Mouse (Mus musculus) ES-Bruce4 (cell line): ENCODE results near the gene Cep162. TPM values are rescaled to one million over a fixed set of nuclear protein-coding genes. Genes with fewer than 3 reads are reported as not detected.

Experiments used
- H3K27ac ChIP-seq: 2 replicates; pipeline ENCODE4 v1.5.1; 2012; ENCODE audit warnings: low read length, inconsistent platforms; ENCODE audit not compliant: insufficient read depth
- H3K27me3 ChIP-seq: 2 replicates; pipeline ENCODE4 v1.6.1; 2012; ENCODE audit warnings: mild to moderate bottlenecking, low read length, inconsistent platforms; ENCODE audit not compliant: control insufficient read depth, poor library complexity, insufficient read depth, severe bottlenecking
- H3K36me3 ChIP-seq: 2 replicates; pipeline ENCODE4 v1.6.1; 2012; ENCODE audit warnings: inconsistent platforms, mild to moderate bottlenecking, low read length, moderate library complexity; ENCODE audit not compliant: control insufficient read depth, poor library complexity, insufficient read depth, severe bottlenecking
- H3K4me1 ChIP-seq: one replicate; pipeline ENCODE4 v1.8.1; 2011; ENCODE audit warnings: low read length; ENCODE audit not compliant: control insufficient read depth, insufficient read depth
- H3K4me3 ChIP-seq: 2 replicates; pipeline ENCODE4 v1.5.1; 2011; ENCODE audit warnings: low read depth, mild to moderate bottlenecking, low read length
- H3K9ac ChIP-seq: 2 replicates; pipeline ENCODE4 v1.6.1; 2012; ENCODE audit warnings: low read depth, mild to moderate bottlenecking, inconsistent platforms; ENCODE audit not compliant: poor library complexity, severe bottlenecking
- H3K9me3 ChIP-seq: replicated peaks from 2 replicates; pipeline ENCODE4 v1.6.1; 2012; ENCODE audit warnings: mild to moderate bottlenecking, low read length, inconsistent platforms; ENCODE audit not compliant: control insufficient read depth, poor library complexity, insufficient read depth, severe bottlenecking
- CTCF ChIP-seq: IDR thresholded peaks from one replicate; pipeline ENCODE4 v1.8.1; 2011; ENCODE audit warnings: low read depth, low read length
- EP300 ChIP-seq: IDR thresholded peaks from 2 replicates; pipeline ENCODE4 v1.6.1; 2011; ENCODE audit warnings: low read depth, low read length; ENCODE audit not compliant: insufficient read depth
- POLR2A ChIP-seq: IDR thresholded peaks from one replicate; pipeline ENCODE4 v1.8.1; 2011; ENCODE audit warnings: low read length; ENCODE audit not compliant: insufficient read depth
- polyA plus RNA-seq: library from polyadenylated mRNA; stranded (reverse); fragments of >200 nt; gene quantifications from 2 replicates; pipeline ENCODE4 v1.2.4, GENCODE M21; 2011; ENCODE audit warnings: low read depth; ENCODE audit not compliant: missing spikeins, insufficient read depth, insufficient read length

The Cep162 gene
- 10.0 and 11.3 TPM in 2 replicates for polyA plus RNA-seq

GRCm38 (mm10) chr9:87254903-87255695, at the start of gene Cep162:
TSS of gene Cep162 (minus strand) at chr9:87255536.
- Histone ChIP-seq H3K36me3 (no peaks in the 10 kb centered on the region), H3K4me3 (peak within 1 kb of the TSS; percentile 94), H3K9me3 (no peaks in the 10 kb centered on the region), H3K4me1 (no peaks in the 10 kb centered on the region), H3K27ac (0 out of 2 replicates have a peak within 1 kb of the TSS, but pooled peaks have one; percentile 4), H3K27me3 (no peaks in the 10 kb centered on the region), H3K9ac (peak within 1 kb of the TSS; percentile 69)
- TF ChIP-seq EP300 (no peak), POLR2A (peak; percentile 17), CTCF (no peak)

- H3K4me3 ChIP-seq, result no peak overlapping the region
- H3K27me3 ChIP-seq, result no peaks in the 10 kb centered on the region
- H3K9ac ChIP-seq, result no peak overlapping the region
- no peaks in the 10 kb centered on the region for H3K4me1 ChIP-seq
- no peak for TF ChIP-seq CTCF
- TF ChIP-seq POLR2A, result no peak
- TF ChIP-seq EP300, result no peak
- no peaks in the 10 kb centered on the region for H3K36me3 ChIP-seq
- no peak overlapping the region for H3K27ac ChIP-seq
- no peaks in the 10 kb centered on the region for H3K9me3 ChIP-seq
Observed at GRCm38 (mm10) chr9:87303196-87303595, 47.9 kb upstream of the Cep162 start.

- Histone ChIP-seq H3K9me3 (no peaks in the 10 kb centered on the region), H3K4me3 (no peak overlapping the region), H3K36me3 (no peaks in the 10 kb centered on the region), H3K9ac (no peak overlapping the region), H3K27me3 (no peaks in the 10 kb centered on the region; the same call in 1 of the 2 replicates), H3K4me1 (no peaks in the 10 kb centered on the region), H3K27ac (no peak overlapping the region)
- TF ChIP-seq CTCF (no peak), EP300 (no peak), POLR2A (no peak)
Observed at GRCm38 (mm10) chr9:87298900-87299299, 43.6 kb upstream of the Cep162 start.

- Histone ChIP-seq H3K27ac (no peak overlapping the region), H3K27me3 (no peaks in the 10 kb centered on the region; the same call in 1 of the 2 replicates), H3K9me3 (no peaks in the 10 kb centered on the region), H3K36me3 (no peaks in the 10 kb centered on the region), H3K4me1 (no peaks in the 10 kb centered on the region), H3K9ac (no peak overlapping the region), H3K4me3 (no peak overlapping the region)
- TF ChIP-seq POLR2A (no peak), CTCF (no peak), EP300 (no peak)
Observed at GRCm38 (mm10) chr9:87297522-87297921, 42.2 kb upstream of the Cep162 start.

GRCm38 (mm10) chr9:87255696-87256030, 327 bp upstream of the Cep162 start:
- TF ChIP-seq EP300, result no peak
- TF ChIP-seq CTCF, result no peak
- peak overlapping the region; percentile 94 for H3K4me3 ChIP-seq
- H3K4me1 ChIP-seq, result no peaks in the 10 kb centered on the region
- no peaks in the 10 kb centered on the region for H3K27me3 ChIP-seq
- H3K27ac ChIP-seq, result no peak overlapping the region
- no peaks in the 10 kb centered on the region for H3K9me3 ChIP-seq
- H3K9ac ChIP-seq, result peak overlapping the region; percentile 69
- H3K36me3 ChIP-seq, result no peaks in the 10 kb centered on the region

GRCm38 (mm10) chr9:87248118-87248517, 7.2 kb downstream of the Cep162 start:
- Histone ChIP-seq H3K9me3 (no peaks in the 10 kb centered on the region), H3K36me3 (peaks cover 11% of the 10 kb centered on the region), H3K4me3 (no peak overlapping the region), H3K27ac (no peak overlapping the region), H3K9ac (no peak overlapping the region), H3K4me1 (peaks cover 2% of the 10 kb centered on the region), H3K27me3 (no peaks in the 10 kb centered on the region)
- TF ChIP-seq CTCF (no peak), EP300 (no peak), POLR2A (no peak)
